Mouse (Mus musculus) kidney, postnatal 14 days (tissue): ENCODE data around the gene Yaf2.
"Not testable (repeated sequence)": the region's sequence is repeated elsewhere in the genome, so short reads cannot be mapped to it uniquely, and the experiment has no call there.

ENCODE experiments used
- DNase-seq: peaks from one replicate; pipeline ENCODE4 v3.0.0; 2022; ENCODE audit warnings: mixed read lengths

The Yaf2 gene

GRCm38 (mm10) chr15:93243202-93243601 lies 93.5 kb downstream of the Yaf2 start:
- no peak for DNase-seq

DNA sequence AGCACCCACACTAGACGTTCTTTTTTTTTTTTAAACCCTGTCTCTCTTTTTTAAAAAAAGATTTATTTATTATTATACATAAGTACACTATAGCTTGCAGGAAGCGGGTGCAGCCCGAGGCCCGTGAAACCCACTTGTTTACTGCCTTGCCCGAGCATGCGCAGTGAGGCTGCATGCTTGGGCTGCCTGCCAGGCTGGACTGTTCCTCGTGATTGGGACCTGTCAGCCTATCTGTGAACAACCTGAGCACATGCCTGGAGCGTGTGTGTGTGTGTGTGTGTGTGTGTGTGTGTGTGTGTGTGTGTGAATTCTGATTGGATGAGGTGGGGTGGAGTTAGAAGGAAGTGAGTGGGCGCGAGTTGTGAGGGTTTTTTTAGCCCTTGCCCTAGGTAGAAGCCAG lies 100.3 kb downstream of the Yaf2 start:
- DNase-seq = not testable (repeated sequence)
